Mouse (Mus musculus) induced T-regulatory cell, adult 2 months (primary cell): ENCODE results near the gene Jak3.
"Not testable (repeated sequence)": the region's sequence is repeated elsewhere in the genome, so short reads cannot be mapped to it uniquely, and the experiment has no call there.

Experiments
- DNase-seq: peaks from one replicate; pipeline ENCODE4 v3.0.0-alpha.2; 2012; ENCODE audit warnings: low read depth

Jak3 gene

DNA sequence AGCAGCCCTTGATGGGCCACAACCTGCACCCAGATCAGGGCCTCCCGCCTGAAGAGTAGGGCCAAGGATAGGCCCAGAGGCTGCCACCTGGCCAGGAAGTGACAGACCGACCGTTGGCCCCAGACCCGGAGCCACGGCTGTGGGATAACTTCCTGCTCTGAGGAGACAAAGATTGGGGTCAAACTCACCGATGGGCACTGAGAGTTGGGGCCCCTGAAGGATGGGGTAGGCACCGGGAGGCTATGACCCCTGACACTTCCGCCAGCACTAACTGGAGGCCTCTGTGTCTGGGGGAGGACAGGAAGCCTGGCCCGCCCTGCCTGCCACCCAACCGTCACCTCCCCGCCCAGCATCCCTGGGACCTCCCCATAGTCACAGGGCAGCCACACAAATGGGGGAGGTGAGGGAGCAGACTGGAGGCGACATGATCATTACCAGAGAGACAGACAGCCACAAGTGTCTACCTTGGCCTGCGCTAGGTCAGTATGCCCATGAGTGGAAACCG, 47.0 kb downstream of the Jak3 start:
- peak; percentile 92 for DNase-seq

- DNase-seq: no peak
Measured at GRCm38 (mm10) chr8:71724389-71724788, 48.3 kb downstream of the Jak3 start.

DNA sequence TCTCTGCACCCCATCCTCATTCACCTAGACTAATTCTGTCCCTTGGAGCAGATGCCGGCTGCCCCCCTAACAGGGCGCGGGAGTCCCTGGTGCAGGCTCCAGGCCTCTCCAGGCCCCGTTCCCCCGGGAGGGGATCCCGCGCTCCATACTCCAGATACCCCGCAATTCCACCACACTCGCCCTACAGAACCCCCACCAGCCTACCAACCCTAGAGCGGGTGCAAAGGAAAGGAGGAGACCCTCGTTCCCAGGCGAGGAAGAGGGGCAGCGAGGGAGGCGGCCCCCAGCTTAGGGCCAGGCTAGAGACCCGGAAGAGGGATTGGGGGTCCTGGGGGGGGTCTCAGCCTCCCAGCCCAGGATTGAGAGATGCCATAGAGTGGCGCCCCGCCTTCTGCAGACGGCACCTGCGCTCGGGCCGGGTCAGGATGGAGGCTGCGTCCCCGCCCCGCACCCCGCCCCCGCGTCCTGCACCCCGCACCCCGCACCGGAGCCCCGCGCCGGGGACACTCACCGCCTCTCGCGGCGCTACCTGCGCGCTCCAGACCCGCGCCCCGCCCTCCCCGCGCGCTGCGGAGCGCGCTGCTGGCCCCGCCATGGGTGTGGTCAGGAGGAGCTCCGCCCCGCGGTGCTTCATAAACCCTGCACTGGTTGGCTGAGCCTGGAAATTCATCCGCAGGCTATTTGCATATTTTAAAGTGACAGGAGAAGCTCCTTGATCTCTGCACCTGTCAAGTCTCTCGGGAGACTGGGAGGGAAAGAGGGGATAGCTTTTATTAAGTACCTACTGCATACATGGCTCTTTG, 49.2 kb downstream of the Jak3 start, which contains the start of gene Fcho1:
Fcho1 (minus strand) TSS at position 595 of the 803 bp plus-strand sequence.
- DNase-seq: peak; percentile 96

GRCm38 (mm10) chr8:71728240-71728785, 52.2 kb downstream of the Jak3 start:
- peak; percentile 54 for DNase-seq

GRCm38 (mm10) chr8:71728826-71729620, 52.9 kb downstream of the Jak3 start:
- DNase-seq: peak; percentile 84

- peak; percentile 84 for DNase-seq
Measured at GRCm38 (mm10) chr8:71731652-71732230, 55.6 kb downstream of the Jak3 start.

GRCm38 (mm10) chr8:71738316-71738715, 62.2 kb downstream of the Jak3 start:
- not testable (repeated sequence) for DNase-seq
